Mouse (Mus musculus) right cerebral cortex, postnatal 4 days (tissue): ENCODE data around the gene Kif1b.

Experiments used
- DNase-seq: peaks from one replicate; pipeline ENCODE4 v3.0.0-alpha.2; 2022

Kif1b gene

DNA sequence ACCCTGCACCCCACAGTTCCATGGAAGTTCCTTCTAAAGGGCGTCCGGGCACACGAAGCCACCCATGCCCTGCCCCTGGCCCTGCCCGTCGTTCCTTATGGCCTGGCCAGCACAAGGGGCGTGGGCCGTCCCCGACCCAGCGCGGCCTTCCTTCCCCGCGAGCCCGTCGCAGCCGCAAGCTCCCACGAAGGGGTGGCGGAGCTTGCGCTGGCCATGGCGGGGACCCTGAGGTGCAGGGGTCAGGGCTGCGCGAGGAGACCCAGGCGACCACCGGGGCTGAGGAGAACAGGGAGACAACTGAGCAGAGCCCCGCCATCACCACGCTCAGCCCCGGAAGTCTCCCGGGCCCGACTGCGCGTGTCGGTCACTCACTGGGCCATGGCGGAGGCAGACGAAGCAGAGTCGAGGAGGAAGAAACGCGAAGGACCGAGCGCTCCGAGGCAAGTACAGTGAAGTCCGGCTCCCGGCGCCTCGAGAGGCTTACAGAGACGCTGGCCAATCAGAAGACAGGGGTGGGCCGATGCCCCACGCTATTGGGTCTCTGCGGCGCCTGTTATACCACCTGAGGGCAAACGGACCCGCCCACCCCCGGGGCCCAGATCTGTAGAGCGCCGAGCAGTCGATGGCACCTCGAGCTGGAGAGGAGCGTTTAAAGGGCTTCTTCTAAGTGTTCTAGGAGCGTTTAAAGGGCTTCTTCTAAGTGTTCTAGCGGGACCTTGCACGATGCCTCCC, 141.1 kb downstream of the Kif1b start, which contains the start of gene Pgd:
Pgd (minus strand) TSS at position 557 of the 732 bp plus-strand sequence.
- peak; percentile 92 for DNase-seq

DNA sequence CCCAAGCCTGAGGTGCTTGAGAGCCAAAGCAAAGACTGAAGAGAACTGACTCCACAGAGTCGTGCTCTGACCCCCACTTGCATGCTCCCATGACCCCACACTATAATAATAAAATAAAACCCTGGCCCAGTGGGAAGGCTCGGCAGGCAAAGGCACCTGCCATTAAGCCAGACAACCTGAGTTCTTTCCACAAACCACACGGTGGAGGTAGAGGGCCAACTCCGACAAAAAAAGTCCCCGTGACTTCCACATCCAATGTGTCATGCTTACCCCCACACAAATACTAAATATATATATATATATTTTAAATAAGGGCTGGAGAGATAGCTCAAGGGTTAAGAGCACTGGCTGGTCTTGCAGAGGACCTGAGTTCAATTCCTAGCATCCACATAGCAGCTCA, 143.3 kb downstream of the Kif1b start:
- no peak for DNase-seq

DNA sequence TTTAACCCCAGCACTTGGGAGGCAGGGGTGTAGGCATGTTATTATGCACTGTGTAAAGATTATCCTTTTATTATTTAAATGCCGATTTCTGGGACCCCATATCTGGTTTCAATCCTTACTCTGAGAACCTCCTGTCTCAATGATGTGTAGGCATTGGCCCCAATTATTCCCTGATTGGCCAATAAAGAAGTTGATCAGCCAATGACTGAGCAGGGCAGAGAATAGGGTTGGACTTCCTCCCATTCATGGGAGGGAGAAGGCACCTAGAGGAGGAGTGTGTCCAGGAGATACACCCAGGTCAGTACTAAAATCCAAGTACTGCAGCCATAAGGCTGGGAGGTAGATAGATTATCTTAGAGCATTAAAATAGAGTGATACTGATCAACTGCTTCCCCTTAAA, 144.3 kb downstream of the Kif1b start:
- no peak for DNase-seq

DNA sequence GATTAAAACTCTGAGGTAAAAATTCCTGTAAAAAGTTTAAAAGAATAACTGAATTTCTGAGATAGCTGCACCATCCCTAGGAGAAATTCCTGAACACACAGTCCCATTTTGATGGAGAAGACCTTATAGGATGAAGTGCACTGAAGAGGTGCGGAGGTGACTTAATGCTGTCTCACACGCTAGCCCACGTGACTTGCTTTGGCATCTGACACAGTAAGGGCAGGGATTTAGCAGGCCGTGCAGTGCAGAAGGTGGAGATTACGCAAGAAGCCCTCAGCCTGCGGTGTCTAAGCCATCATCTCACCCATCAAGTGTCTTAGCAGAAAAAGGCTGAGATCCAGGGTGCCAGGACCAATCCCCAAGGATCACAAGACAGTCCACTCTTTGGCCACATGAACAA, 146.3 kb downstream of the Kif1b start:
- no peak for DNase-seq

DNA sequence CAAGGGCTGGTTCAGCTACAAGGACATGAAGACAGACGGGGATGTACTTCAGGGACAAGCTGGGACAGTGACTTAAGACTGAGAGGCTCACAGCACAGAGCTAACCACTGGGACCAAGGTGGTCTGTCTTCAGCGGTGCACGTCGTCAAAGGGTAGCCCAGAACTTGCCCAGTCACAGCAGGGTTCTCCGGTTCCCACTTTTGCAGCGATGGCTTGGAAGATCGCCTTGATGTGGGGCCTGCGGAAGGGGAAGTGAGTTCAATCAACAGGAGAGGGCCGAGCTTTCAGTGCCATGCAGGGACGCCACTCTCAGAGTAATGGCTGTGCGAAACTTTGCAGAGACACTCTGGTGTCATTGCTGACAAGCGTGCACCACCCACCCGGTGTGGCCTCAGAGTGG, 147.6 kb downstream of the Kif1b start:
- DNase-seq: no peak

DNA sequence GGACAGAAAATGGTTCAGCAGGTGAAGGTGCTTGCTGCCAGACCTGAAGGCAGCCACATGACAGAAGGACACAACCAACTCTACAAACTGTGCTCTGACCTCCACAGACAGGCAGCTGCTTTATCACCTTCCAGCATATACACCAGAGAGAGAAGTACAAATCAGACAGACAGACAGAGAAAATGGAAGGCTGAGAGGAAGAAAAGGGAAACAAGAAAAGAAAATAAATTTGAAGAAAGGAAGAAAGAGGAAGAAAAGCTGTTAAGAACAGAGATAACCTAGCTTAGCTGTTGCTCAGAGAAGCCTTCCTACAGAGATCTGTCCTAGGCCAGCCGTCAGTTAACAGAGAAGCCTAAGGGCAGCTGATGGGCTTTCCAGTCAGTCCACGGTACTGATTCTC, 148.3 kb downstream of the Kif1b start:
- no peak for DNase-seq

DNA sequence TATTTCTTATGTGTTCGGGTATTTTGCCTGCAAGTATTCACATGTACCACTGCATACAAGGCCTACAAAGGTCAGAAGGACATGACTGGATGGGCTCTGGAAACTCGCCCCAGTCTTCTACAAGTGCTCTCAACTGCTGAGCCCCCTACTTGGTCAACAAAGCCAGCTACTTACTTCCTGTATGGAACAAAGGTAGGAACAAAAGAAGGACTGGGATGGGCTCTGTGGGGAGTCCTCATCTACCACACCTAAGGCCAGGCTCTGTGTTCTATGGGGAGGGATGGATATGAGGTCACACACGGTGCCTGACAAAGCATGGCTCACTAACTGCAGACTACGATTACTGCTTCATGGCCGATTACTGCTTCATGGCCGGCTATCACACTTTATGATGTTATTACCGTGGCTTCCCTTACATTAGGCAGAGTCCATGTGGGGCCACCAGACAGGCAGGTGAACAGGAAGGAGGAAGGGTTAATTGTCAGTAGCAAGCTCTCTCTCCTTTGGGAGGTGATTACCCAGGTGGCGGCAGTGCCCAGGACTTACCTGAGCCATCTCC, 150.0 kb downstream of the Kif1b start:
- no peak for DNase-seq

DNA sequence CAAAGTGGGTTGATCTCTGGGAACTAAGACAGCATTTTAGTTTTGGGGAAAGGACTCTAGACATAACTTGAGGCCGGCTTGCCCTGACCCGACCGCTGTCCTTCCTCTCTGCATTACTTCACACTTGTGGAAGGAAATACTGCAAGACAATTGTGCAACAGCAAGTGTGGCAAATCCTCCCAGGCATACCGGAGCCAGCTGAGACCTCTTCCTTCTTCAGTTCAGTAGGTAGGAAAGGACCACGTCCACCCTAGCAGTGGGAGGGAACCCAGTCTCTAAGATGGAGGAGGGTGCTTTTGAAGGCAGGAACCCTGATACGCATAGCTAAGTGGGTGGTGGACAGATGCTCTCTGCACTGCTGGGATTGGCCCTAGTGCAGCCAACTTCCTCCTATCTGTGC, 151.8 kb downstream of the Kif1b start:
- no peak for DNase-seq

DNA sequence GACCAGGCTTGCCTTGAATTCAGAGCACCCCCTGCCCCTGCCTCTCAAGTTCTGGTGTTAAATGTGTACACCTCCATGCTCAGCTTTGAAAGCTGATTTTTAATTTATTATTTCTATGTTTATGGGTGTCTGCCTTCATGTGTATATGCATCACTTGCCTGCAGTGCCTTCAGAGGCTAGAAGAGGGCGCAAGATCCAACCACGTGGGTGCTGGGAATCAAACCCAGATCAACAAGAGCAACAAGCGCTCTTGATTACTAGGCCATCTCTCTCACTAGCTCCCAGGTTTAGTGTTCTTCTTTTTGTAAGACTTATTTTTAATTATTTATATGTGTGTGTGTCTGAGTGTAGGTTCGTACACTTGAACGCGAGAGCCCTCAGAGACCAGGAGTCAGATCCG, 152.6 kb downstream of the Kif1b start:
- DNase-seq: no peak

DNA sequence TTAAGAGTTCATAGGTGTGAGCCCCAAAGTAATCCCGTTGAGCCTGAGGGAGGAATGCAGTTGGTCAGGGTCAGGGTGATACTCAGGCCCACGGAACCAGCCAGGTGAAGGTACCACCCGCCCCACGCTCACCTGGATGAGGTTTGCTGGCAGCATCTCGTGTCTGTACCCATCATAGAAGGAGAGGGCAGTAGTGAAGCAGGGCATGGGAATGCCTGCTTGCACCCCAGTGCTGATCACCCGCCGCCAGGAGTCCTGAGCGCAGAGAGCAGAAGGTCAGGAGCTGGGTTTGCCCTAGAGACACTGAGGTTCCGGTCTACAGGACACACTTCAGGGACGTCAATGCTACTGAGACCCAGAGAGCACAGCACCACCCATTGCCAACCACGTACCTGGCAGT, 156.8 kb downstream of the Kif1b start:
- DNase-seq: no peak

DNA sequence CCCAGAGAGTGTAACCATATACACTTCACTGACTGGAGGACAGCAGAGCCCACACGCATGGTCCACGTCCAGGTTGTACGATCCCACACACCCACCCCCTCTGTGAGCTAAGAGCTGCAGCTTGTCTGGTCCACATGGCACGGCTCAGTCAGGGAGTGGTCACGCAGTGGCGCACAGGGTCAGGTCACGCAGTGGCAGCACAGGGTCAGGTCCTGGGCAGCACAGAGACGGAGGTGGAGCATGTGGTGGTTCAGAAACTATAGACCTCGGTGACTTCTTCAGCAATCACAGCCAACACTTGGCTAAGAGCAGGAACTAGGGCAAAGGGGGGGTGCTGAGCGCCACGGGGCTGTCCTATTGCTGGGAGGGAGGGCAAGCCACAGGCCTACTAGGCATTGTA, 157.2 kb downstream of the Kif1b start:
- DNase-seq: no peak

DNA sequence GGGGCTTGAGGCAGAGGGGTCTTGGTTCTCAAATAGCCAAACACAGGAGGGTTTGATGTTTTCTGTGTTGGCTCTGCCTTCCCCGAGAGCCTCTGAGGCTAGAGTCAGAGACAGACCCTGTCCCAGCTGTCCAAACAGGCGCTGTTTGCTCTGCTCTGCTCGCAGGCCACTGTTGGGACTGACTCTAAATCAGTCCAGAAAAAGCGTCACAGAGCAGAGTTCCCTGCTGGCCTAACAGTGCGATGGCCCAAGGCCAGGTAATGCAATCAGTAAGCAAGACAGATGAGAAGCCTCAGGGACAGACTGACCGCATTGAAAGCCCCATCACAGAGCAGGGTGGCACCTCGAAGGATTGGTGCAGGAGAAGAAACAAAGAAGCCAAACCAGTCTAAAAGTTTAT, 157.9 kb downstream of the Kif1b start:
- no peak for DNase-seq

DNA sequence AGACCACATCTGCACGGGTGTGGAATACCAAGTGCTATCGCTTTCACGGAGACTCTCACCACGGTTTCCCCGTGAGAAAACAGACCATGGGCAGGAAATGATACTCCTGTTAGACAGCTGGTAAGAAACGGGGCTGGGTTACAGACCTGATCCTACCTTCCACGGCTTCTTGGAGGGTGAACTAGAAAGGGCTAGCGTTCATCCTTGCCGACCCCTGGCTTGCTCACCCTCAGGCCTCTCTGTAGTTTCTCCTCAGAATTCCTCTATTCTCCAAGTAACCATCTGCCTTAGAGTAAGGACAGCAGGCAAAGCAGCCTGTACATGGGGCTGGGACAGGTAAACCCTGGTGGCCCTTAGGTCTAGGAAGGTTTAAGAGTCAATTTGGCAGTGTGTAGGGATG, 158.3 kb downstream of the Kif1b start:
- DNase-seq: no peak

DNA sequence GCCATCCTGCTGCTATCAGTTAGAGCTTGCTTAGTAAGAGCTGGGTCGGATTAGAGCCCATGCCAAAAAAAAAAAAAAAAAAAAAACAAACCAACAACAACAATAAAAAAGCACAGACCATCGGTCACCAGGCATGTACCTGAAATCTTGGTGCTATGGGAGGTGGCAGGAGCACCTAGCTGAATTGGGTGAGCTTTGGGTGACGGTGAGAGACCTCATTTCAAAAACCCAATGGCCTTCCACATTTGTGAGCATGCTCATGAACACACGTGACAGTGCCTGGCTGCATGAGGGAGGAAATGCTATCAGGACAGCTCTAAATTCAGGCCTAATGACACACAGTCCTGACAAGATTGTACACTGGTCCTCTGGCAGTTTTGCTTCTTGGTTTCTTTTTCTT, 159.4 kb downstream of the Kif1b start:
- no peak for DNase-seq

DNA sequence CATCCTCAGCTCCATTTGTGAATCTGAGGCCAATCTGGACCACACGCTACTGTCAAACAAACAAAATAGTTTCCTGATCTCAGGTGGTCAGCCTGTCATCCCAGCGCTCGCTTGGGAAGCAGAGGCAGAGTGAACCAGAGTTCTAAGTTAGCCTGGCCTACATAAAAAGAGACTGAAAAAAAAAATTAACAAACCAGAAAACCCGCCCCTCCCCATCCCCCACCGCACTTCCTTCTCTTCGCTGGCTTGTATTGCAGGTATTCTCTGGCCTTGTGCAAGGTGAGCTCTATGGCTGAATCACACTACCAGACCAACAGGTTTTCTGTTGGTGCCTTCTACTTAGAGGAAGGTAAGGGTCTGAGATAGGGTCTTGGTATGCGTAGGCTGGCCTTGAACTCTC, 160.0 kb downstream of the Kif1b start:
- no peak for DNase-seq

DNA sequence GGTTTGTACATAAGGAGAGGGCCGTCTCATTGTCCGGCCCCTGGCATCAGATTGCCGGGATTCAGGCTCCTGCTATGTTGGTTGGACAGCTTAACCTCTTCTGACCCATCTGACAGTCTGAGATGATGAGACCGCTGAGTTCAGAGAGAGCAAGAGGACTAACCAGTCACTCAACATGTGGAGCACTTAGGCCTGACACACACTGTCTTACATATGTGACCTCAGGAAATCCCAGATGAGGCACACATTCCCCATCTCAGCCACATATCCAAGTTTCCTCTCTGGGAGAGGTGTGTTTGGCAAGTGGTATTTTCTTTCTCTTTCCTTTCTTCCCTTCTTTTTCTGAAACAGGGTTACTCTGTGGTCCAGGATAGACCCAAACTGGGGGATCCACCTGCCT, 162.3 kb downstream of the Kif1b start:
- no peak for DNase-seq

DNA sequence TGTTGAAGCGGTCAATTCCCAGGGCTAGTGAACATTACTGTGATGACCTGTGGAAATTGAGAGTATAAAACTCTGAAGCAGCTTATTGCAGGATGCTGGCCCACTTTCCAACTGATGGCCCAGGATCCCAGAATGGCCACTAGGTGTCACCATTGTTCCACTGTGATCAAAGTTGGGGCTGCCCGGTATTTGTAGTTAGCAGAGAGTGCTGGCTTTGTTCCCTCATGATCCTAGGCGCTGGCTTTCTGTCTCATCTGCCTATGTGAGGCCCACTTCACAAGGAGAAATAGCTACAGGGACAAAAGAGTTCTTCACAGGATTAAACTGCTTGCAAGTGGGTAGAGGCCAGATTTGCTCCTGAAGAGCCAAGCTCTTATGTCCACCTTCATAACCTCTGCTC, 163.0 kb downstream of the Kif1b start:
- DNase-seq: peak; percentile 73

DNA sequence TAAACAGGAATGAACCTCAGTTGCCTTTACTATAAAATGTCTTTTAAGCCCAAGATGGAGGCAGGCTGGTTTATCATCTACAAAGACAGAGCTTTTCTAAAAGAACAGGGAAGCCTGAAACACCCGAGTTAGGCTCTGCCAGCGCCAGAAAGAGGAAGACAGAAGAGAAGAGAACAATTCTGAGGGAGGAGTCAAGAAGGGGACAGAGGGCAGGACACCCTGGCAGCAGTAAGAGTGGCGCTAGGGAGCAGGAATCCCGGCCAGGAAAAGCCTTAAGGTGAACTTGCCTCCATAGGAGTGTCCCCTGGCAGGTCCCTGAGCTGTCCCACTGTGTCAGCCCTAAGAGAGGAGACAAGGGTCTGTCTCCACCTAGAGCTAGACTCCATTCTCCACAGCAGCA, 163.9 kb downstream of the Kif1b start:
- no peak for DNase-seq

DNA sequence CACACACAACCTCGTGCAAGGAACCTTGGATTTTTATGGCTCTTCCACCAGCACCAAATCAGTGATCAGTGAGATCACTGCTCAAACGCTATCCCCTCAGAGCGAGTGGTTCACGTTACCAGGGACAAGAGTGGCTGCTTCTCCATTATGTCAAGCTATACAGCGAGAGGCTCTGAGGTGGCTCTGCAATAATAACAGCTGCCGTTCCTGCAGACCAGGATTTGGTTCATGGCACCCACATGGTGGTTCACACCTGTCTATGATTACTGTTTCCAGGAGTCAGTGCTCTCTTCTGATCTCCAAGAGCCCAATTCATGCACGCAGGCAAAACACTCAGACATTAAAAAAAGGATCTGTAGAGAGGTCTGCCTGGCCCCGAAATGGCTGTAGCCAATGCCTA, 169.0 kb downstream of the Kif1b start:
- DNase-seq: no peak

DNA sequence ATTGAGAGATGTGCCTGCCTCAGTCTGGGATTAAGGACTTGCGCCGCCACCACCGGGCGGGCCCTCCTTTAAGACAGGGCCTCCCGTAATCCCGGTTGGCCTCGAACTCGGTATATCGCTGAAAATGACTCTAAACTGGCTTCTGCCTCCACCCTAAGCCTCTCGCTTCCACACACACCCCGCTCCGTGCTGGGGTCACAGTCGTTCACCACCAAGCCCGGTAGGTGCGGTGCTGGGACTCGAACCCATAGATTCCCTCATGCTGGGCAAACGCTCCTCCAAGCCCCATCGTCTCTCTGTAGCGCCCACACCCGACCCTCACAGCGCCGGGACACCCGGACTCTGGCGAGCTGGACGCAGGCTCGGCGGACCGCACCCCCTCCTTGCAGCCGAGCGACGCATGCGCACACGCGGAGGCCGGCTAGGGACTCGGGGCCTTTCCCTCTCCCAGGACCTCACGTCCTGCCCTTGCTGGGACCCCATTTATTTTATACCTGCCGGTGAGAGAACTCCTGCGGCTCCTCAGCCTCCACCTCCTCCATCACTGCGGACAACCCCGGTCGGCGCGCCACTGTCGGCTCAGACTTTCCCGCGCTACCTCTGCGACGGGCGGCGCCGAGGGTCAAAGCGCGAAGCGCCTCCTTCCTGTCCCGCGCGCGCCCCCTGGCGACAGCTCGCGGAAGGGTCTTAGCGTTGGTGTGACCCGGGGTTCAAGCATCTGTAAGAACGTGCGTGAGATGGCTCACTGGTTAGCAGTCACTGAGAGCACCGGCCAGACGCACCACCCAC, 170.3 kb downstream of the Kif1b start, which contains the start of gene Cenps:
Cenps (minus strand) TSS at position 648 of the 789 bp plus-strand sequence.
- DNase-seq: peak; percentile 96

DNA sequence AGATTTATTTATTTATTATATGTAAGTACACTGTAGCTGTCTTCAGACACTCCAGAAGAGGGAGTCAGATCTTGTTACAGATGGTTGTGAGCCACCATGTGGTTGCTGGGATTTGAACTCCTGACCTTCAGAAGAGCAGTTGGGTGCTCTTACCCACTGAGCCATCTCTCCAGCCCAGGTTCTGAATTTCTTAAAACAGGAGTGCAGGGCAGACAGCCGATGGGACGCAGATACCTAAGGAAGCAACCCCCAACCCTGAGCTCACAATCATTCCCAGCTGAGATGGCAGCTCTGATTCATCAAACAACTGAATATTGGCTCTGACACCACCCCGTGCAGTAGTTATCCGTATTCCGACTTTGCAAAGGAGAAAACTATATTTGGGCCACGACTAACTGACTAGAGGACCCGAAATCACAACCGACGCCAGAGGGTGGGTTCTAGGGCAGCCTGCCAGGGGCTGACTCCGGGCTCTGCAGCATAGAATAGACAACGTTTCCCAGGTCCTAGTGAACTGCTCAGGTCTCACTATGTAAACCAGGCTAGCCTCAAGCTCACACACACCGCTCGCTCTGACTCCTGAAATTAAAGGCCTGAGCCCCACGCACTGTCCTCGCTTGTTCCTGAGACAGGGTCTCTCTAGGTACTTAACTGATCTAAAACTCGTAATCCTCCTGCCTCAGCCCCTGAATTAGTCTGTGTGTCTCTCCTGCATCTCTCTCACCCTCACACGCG, 171.2 kb downstream of the Kif1b start:
- peak; percentile 40 for DNase-seq

DNA sequence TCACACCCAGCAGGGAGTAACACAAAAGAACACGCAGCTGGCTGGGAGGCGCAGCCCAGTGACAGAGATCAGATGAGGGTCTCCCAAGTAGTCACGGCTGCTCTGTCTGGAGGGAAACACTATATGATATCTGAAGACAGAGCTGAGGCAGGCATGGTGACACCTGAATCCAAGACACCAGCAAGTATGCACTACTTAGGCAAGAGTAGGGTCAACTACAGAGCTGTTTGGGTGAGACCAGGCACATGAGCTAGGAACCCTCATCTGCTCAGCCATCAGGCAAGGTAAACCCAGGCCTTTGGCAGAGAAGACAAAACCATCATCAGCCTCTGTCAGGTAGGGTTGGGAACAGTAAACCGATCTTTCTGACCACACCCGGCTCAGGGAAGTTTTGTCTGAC, 174.1 kb downstream of the Kif1b start:
- DNase-seq: no peak

DNA sequence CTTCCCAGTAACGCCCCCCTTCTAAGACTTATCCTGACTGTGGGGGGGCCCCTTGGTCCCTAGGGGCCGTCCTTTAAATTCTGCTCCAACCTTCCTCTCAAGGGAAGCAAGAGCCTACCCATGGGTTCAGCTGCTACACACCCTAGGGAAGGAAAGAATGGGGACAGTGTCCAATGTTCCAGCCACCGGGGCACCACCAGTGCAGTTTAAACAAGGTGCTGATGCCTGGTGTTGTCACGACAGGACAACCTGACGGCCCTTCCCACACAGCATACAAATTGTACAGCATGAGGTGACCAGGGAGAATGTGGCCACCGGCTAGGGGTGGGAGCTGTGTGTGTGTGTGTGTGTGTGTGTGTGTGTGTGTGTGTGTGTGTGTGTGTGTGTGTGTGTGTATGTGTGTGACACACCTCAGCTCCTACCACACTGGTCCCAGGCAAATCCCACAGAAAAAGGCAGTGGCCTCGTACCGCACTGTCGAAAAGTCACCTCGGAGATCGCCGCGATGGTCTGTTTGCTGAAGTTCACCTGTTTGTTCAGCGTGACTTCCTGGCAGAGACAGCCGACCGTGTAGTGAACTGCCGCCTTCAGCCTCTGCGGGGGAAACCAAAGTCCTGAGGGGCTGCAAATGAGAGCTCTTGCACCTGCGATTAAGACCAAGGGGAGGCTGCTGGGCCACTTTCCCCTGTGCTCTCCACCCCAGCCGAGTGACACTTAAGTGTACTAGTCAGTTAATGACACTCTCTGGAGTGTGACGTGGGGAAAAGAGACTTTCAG, 175.5 kb downstream of the Kif1b start:
- no peak for DNase-seq
